Mouse (Mus musculus): ENCODE measurements around the gene Spag5. TPM values are rescaled to one million over a fixed set of nuclear protein-coding genes. Genes with fewer than 3 reads are reported as not detected.

Spag5 gene
- polyA plus RNA-seq, 1 experiment, result 10.2 TPM

DNA sequence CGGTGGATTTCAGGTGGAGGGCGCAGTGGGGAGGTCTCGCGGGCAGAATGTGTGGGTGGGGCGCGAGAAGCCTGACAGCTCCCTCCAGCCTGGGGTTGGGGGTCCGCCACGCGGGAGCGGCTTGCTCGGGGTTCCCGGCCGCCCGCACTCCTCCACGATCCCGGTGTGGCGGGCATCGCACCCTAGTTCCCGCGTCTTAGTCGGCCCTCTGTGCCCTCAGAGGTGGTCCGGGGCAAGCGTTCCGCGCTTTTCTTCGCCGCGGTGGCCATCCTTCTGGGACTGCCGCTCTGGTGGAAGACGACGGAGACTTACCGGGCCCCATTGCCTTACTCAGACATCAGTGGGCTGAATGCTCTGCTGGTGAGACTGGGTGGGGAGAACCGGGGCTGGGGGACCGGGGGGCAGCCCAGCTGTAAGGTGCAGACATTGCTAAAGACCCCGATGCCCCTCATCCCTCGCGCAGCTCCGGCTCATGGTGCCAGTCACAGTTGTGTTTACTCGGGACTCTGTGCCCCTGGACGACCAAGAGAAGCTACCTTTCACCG is 27.3 kb downstream of the Spag5 start:
- Histone ChIP-seq H3K27ac (ENCODE audit: insufficient read depth, low read length) (peak overlapping the region; percentile 49), H3K36me3 (ENCODE audit: control insufficient read depth, insufficient read depth, low read length) (peaks cover 4% of the 10 kb centered on the region), H3K4me3 (ENCODE audit: extremely low read depth, insufficient read depth, insufficient read length) (peak overlapping the region; percentile 75), H3K4me1 (ENCODE audit: control insufficient read depth, insufficient read depth, insufficient read length) (peaks cover 2% of the 10 kb centered on the region; the same call in 1 of the 2 replicates), H3K27me3 (ENCODE audit: control insufficient read depth, insufficient read depth, low read length) (no peaks in the 10 kb centered on the region)
- under 1% methylated on average over 41 of the region's 41 CpGs for WGBS
- no peak for DNase-seq (ENCODE audit: low read depth in 1 of 2, low spot score in 2 of 2)
- TF ChIP-seq POLR2A (IDR thresholded peaks at IDR 0.05; ENCODE audit: low read depth, low read length) (no peak), CTCF (IDR thresholded peaks at IDR 0.05; ENCODE audit: extremely low read depth, insufficient read depth, insufficient read length, insufficient replicate concordance) (no peak)

- peaks cover 2% of the 10 kb centered on the region; the same call in 1 of the 2 replicates for H3K4me1 ChIP-seq (ENCODE audit: control insufficient read depth, insufficient read depth, insufficient read length)
- 94% methylated on average over 12 of the region's 12 CpGs for WGBS
- H3K27ac ChIP-seq (ENCODE audit: insufficient read depth, low read length), result no peak overlapping the region
- H3K36me3 ChIP-seq (ENCODE audit: control insufficient read depth, insufficient read depth, low read length), result peaks cover 18% of the 10 kb centered on the region
- no peaks in the 10 kb centered on the region for H3K27me3 ChIP-seq (ENCODE audit: control insufficient read depth, insufficient read depth, low read length)
- no peak overlapping the region for H3K4me3 ChIP-seq (ENCODE audit: extremely low read depth, insufficient read depth, insufficient read length)
- DNase-seq (ENCODE audit: low read depth in 1 of 2, low spot score in 2 of 2), result no peak
- TF ChIP-seq POLR2A (IDR thresholded peaks at IDR 0.05; ENCODE audit: low read depth, low read length) (no peak), CTCF (IDR thresholded peaks at IDR 0.05; ENCODE audit: extremely low read depth, insufficient read depth, insufficient read length, insufficient replicate concordance) (no peak)
These were observed 31.3 kb downstream of the Spag5 start for GRCm38 (mm10) chr11:78332676-78333075.

DNA sequence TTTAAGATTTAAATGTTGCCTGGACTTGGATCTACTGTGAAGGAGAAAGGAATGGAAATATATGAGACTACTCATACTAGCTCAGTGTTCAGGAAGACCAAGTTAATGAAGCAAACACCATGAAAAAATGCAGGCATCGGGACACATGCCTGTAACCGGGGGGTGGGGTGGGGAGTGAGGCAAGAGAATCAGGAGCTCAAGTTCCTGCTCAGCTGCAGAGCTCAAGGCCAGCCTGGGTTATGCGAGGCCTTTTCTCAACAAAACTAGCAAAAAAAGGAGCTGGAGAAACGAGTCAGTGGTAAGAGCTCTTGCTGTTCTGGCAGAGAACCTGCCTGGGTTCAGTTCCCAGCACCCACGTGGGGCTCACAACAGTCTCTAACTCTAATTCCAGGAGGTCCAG is 32.7 kb downstream of the Spag5 start:
- DNase-seq (ENCODE audit: low read depth in 1 of 2, low spot score in 2 of 2), result no peak
- peaks cover 21% of the 10 kb centered on the region for H3K36me3 ChIP-seq (ENCODE audit: control insufficient read depth, insufficient read depth, low read length)
- no peak overlapping the region for H3K4me3 ChIP-seq (ENCODE audit: extremely low read depth, insufficient read depth, insufficient read length)
- 90% methylated on average over 5 of the region's 5 CpGs for WGBS
- H3K27ac ChIP-seq (ENCODE audit: insufficient read depth, low read length), result no peak overlapping the region
- peaks cover 2% of the 10 kb centered on the region; the same call in 1 of the 2 replicates for H3K4me1 ChIP-seq (ENCODE audit: control insufficient read depth, insufficient read depth, insufficient read length)
- H3K27me3 ChIP-seq (ENCODE audit: control insufficient read depth, insufficient read depth, low read length), result no peaks in the 10 kb centered on the region
- TF ChIP-seq CTCF (IDR thresholded peaks at IDR 0.05; ENCODE audit: extremely low read depth, insufficient read depth, insufficient read length, insufficient replicate concordance) (no peak), POLR2A (IDR thresholded peaks at IDR 0.05; ENCODE audit: low read depth, low read length) (no peak)

DNA sequence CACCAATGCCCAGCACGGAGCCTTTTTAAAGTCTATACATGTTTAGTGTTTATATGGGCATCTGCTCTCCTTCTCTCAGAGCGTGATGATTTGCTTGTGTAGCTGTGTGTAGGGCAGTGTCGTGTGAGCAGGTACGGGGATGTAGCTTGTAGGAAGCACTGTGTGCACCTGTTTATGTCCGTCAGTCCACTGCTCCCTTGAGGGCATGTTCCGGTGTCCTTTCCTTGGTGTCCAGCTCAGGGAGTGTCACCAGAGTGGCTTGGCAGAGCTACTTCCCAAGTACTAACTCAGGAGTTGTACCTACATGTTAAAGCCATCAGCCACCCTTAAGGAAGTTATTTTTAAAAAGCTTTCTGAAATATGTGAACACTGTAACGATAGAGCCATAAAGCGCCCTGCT is 35.7 kb downstream of the Spag5 start:
- no peak for DNase-seq (ENCODE audit: low read depth in 1 of 2, low spot score in 2 of 2)
- H3K27me3 ChIP-seq (ENCODE audit: control insufficient read depth, insufficient read depth, low read length), result no peaks in the 10 kb centered on the region
- no peak for TF ChIP-seq CTCF (IDR thresholded peaks at IDR 0.05; ENCODE audit: extremely low read depth, insufficient read depth, insufficient read length, insufficient replicate concordance)
- TF ChIP-seq POLR2A (IDR thresholded peaks at IDR 0.05; ENCODE audit: low read depth, low read length), result no peak
- no peak overlapping the region for H3K27ac ChIP-seq (ENCODE audit: insufficient read depth, low read length)
- peaks cover 36% of the 10 kb centered on the region for H3K36me3 ChIP-seq (ENCODE audit: control insufficient read depth, insufficient read depth, low read length)
- no peak overlapping the region for H3K4me3 ChIP-seq (ENCODE audit: extremely low read depth, insufficient read depth, insufficient read length)
- H3K4me1 ChIP-seq (ENCODE audit: control insufficient read depth, insufficient read depth, insufficient read length), result no peaks in the 10 kb centered on the region
- WGBS, result 95% methylated on average over 8 of the region's 8 CpGs

DNA sequence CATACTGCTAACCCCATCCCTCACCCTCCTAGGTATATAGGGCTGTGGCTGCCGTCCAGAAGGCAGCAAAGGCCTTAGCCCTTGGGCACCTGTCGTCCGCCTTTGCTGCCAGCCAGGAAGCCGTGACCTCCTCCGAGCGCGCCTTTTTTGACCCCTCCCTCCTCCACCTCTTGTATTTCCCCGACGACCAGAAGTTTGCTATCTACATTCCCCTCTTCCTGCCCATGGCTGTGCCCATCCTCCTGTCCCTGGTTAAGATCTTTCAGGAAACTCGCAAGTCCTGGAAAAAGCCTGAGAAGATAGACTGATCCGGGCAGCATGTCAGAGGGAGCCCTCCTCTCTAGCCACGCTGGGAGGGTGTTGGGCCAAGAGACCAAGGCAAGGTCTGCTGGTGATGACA is 40.4 kb downstream of the Spag5 start:
- Histone ChIP-seq H3K27ac (ENCODE audit: insufficient read depth, low read length) (no peak overlapping the region), H3K36me3 (ENCODE audit: control insufficient read depth, insufficient read depth, low read length) (peaks cover 20% of the 10 kb centered on the region), H3K4me3 (ENCODE audit: extremely low read depth, insufficient read depth, insufficient read length) (no peak overlapping the region), H3K4me1 (ENCODE audit: control insufficient read depth, insufficient read depth, insufficient read length) (peaks cover 28% of the 10 kb centered on the region), H3K27me3 (ENCODE audit: control insufficient read depth, insufficient read depth, low read length) (no peaks in the 10 kb centered on the region)
- no peak for TF ChIP-seq CTCF (IDR thresholded peaks at IDR 0.05; ENCODE audit: extremely low read depth, insufficient read depth, insufficient read length, insufficient replicate concordance)
- TF ChIP-seq POLR2A (IDR thresholded peaks at IDR 0.05; ENCODE audit: low read depth, low read length), result no peak
- whole genome bisulfite sequencing, result 88% methylated on average over 12 of the region's 12 CpGs
- no peak for DNase-seq (ENCODE audit: low read depth in 1 of 2, low spot score in 2 of 2)

GRCm38 (mm10) chr11:78343381-78344327 is 42.3 kb downstream of the Spag5 start, which contains the start of gene Unc119:
Unc119 (plus strand) TSS chr11:78343482.
- WGBS, result 5% methylated on average over 62 of the region's 66 CpGs
- Histone ChIP-seq H3K36me3 (ENCODE audit: control insufficient read depth, insufficient read depth, low read length) (peaks cover 17% of the 10 kb centered on the region), H3K4me1 (ENCODE audit: control insufficient read depth, insufficient read depth, insufficient read length) (peaks cover 36% of the 10 kb centered on the region), H3K27me3 (ENCODE audit: control insufficient read depth, insufficient read depth, low read length) (no peaks in the 10 kb centered on the region), H3K4me3 (ENCODE audit: extremely low read depth, insufficient read depth, insufficient read length) (peak within 1 kb of the TSS; percentile 75), H3K27ac (ENCODE audit: insufficient read depth, low read length) (peak within 1 kb of the TSS; percentile 58)
- DNase-seq (ENCODE audit: low read depth in 1 of 2, low spot score in 2 of 2), result peak; percentile 30 to 83
- TF ChIP-seq CTCF (IDR thresholded peaks at IDR 0.05; ENCODE audit: extremely low read depth, insufficient read depth, insufficient read length, insufficient replicate concordance), result no peak
- TF ChIP-seq POLR2A (IDR thresholded peaks at IDR 0.05; ENCODE audit: low read depth, low read length), result peak; percentile 19; the same call in 1 of the 2 replicates

All from spleen, adult 2 months (tissue).